Mouse (Mus musculus): ENCODE data around the gene Ccdc85c.

DNA sequence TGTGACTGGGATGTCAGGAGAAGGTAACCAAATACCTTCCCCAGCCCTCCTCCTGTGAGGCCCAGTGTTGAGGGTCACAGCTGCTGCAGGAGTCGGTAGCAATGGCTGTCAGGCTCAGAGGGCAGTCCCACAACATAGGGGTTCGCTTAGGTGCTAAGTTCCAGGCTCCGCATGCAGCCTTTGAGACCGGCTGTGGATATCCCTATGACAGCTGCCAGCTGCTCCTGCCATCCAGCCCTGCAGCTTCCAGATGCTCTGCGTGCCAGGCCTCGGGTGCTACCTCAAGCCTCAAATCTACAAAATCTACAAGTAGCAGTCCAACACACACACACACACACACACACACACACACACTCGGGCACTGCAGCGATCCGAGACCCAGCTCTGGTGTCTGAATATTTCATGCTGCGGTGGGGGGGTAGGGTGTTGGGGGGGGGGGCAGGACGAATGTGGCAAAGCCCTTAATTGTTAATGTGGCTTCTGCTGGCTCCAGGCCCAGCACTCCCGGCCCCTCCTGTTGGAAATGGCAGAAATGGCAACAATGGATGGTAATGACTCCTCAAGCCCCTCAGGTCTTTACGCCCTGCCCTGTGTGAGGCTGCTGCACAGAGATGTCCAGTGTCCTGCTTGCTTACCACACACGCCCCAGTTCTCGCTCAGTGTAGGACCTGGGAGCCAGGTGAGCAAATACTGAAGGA, 3.1 kb upstream of the Ccdc85c start:
- no peak for TF ChIP-seq CTCF (conservative IDR thresholded peaks at IDR 0.05; ENCODE audit: low read length)
- no peak for TF ChIP-seq POU5F1 (IDR thresholded peaks at IDR 0.05; ENCODE audit: borderline replicate concordance, low read length)
